Mouse (Mus musculus) embryonic facial prominence, embryonic 12.5 days (tissue): ENCODE measurements at regions not wholly inside any gene's neighbourhood (a gene's known extent, or its start where the extent isn't known, plus 50 kb on each side); places are given as distances from the start of the nearest gene placed in this dataset.

Experiments used
- ATAC-seq: fragments of 200-750 bp; cut with Nextera tagmentation; 2 replicates; pipeline ENCODE4 v1.8.0; 2017; ENCODE audit not compliant: insufficient number of reproducible peaks, insufficient read depth, low FRiP score, low TSS enrichment
- H3K27ac ChIP-seq: fragments of 300-500 bp; sonication (generic); 2 replicates; pipeline ENCODE4 v1.5.1; 2016; ENCODE audit warnings: mild to moderate bottlenecking
- H3K27me3 ChIP-seq: fragments of 300-500 bp; sonication (generic); 2 replicates; pipeline ENCODE4 v1.6.1; 2016; ENCODE audit warnings: mild to moderate bottlenecking, moderate library complexity
- H3K36me3 ChIP-seq: fragments of 300-500 bp; sonication (generic); 2 replicates; pipeline ENCODE4 v1.6.1; 2016; ENCODE audit warnings: mild to moderate bottlenecking
- H3K4me1 ChIP-seq: fragments of 300-500 bp; sonication (generic); 2 replicates; pipeline ENCODE4 v1.6.1; 2016
- H3K4me2 ChIP-seq: fragments of 300-500 bp; sonication (generic); replicated peaks from 2 replicates; pipeline ENCODE4 v1.6.1; 2016; ENCODE audit warnings: mild to moderate bottlenecking, moderate library complexity
- H3K4me3 ChIP-seq: fragments of 300-500 bp; sonication (generic); 2 replicates; pipeline ENCODE4 v1.5.1; 2016; ENCODE audit warnings: mild to moderate bottlenecking
- H3K9ac ChIP-seq: fragments of 300-500 bp; sonication (generic); 2 replicates; pipeline ENCODE4 v1.6.1; 2016; ENCODE audit warnings: mild to moderate bottlenecking, moderate library complexity
- H3K9me3 ChIP-seq: fragments of 300-500 bp; sonication (generic); 2 replicates; pipeline ENCODE4 v1.6.1; 2016; ENCODE audit warnings: mild to moderate bottlenecking, moderate library complexity
- WGBS: fragments of 180-500 bp; shearing (Covaris S2); methylation state at CpG from one replicate; pipeline ENCODE4 v1.1.7; 2016; 5-methylcytosine and 5-hydroxymethylcytosine counted together

- no peak for ATAC-seq
- H3K4me2 ChIP-seq: no peak overlapping the region
- no peaks in the 10 kb centered on the region for H3K27me3 ChIP-seq
- 88% methylated on average over 4 of the region's 4 CpGs for WGBS
- H3K4me3 ChIP-seq: no peak overlapping the region
- no peak overlapping the region for H3K9ac ChIP-seq
- no peaks in the 10 kb centered on the region for H3K4me1 ChIP-seq
- no peaks in the 10 kb centered on the region for H3K36me3 ChIP-seq
- H3K9me3 ChIP-seq: no peaks in the 10 kb centered on the region
- H3K27ac ChIP-seq: no peak overlapping the region
Measured at GRCm38 (mm10) chr4:87501791-87502190, 271.5 kb upstream of the Slc24a2 start.

- 64% methylated on average over 2 of the region's 2 CpGs for WGBS
Measured at GRCm38 (mm10) chr4:87500441-87500840, 270.2 kb upstream of the Slc24a2 start.

GRCm38 (mm10) chr4:87487798-87488197, 257.5 kb upstream of the Slc24a2 start:
- Histone ChIP-seq H3K36me3 (no peaks in the 10 kb centered on the region), H3K4me2 (no peak overlapping the region), H3K27me3 (no peaks in the 10 kb centered on the region), H3K4me3 (no peak overlapping the region), H3K9me3 (no peaks in the 10 kb centered on the region), H3K4me1 (no peaks in the 10 kb centered on the region), H3K9ac (no peak overlapping the region), H3K27ac (no peak overlapping the region)
- no peak for ATAC-seq
- 81% methylated on average over 3 of the region's 3 CpGs for WGBS

More at GRCm38 (mm10) chr4:87500441-87500840, 270.2 kb upstream of the Slc24a2 start:
- no peak overlapping the region for H3K27ac ChIP-seq
- no peak overlapping the region for H3K4me3 ChIP-seq
- H3K36me3 ChIP-seq: no peaks in the 10 kb centered on the region
- H3K27me3 ChIP-seq: no peaks in the 10 kb centered on the region
- H3K4me1 ChIP-seq: no peaks in the 10 kb centered on the region
- H3K9me3 ChIP-seq: no peaks in the 10 kb centered on the region
- no peak overlapping the region for H3K9ac ChIP-seq
- no peak for ATAC-seq
- H3K4me2 ChIP-seq: no peak overlapping the region

GRCm38 (mm10) chr4:87475537-87475936, 245.3 kb upstream of the Slc24a2 start:
- Histone ChIP-seq H3K4me2 (no peak overlapping the region), H3K27ac (no peak overlapping the region), H3K9me3 (no peaks in the 10 kb centered on the region), H3K27me3 (no peaks in the 10 kb centered on the region), H3K9ac (no peak overlapping the region), H3K4me3 (no peak overlapping the region), H3K4me1 (peaks cover 12% of the 10 kb centered on the region; the same call in 1 of the 2 replicates), H3K36me3 (no peaks in the 10 kb centered on the region)
- 73% methylated on average over 1 of the region's 1 CpGs for WGBS
- no peak for ATAC-seq

GRCm38 (mm10) chr4:87473331-87474039, 243.2 kb upstream of the Slc24a2 start:
- H3K36me3 ChIP-seq: no peaks in the 10 kb centered on the region
- peaks cover 12% of the 10 kb centered on the region; the same call in 1 of the 2 replicates for H3K4me1 ChIP-seq
- 86% methylated on average over 16 of the region's 16 CpGs for WGBS
- H3K4me3 ChIP-seq: no peak overlapping the region
- H3K4me2 ChIP-seq: no peak overlapping the region
- no peaks in the 10 kb centered on the region for H3K27me3 ChIP-seq
- no peaks in the 10 kb centered on the region for H3K9me3 ChIP-seq
- ATAC-seq: no peak
- H3K9ac ChIP-seq: no peak overlapping the region
- no peak overlapping the region for H3K27ac ChIP-seq

GRCm38 (mm10) chr4:87472787-87473186, 242.5 kb upstream of the Slc24a2 start:
- Histone ChIP-seq H3K27me3 (no peaks in the 10 kb centered on the region), H3K36me3 (no peaks in the 10 kb centered on the region), H3K9ac (no peak overlapping the region), H3K9me3 (no peaks in the 10 kb centered on the region), H3K27ac (no peak overlapping the region), H3K4me3 (no peak overlapping the region), H3K4me1 (peaks cover 12% of the 10 kb centered on the region; the same call in 1 of the 2 replicates), H3K4me2 (no peak overlapping the region)
- 47% methylated on average over 1 of the region's 1 CpGs for WGBS
- no peak for ATAC-seq

- Histone ChIP-seq H3K27ac (peak overlapping the region; percentile 50; the same call in 1 of the 2 replicates), H3K4me1 (peaks cover 12% of the 10 kb centered on the region; the same call in 1 of the 2 replicates)
- whole genome bisulfite sequencing: 31% methylated on average over 5 of the region's 5 CpGs
Measured at GRCm38 (mm10) chr4:87471385-87471784, 241.1 kb upstream of the Slc24a2 start.

GRCm38 (mm10) chr4:87467600-87467999, 237.3 kb upstream of the Slc24a2 start:
- no peak overlapping the region for H3K27ac ChIP-seq
- ATAC-seq: no peak
- no peaks in the 10 kb centered on the region for H3K27me3 ChIP-seq
- H3K9ac ChIP-seq: no peak overlapping the region
- H3K9me3 ChIP-seq: no peaks in the 10 kb centered on the region
- no peak overlapping the region for H3K4me2 ChIP-seq
- H3K36me3 ChIP-seq: no peaks in the 10 kb centered on the region
- peaks cover 12% of the 10 kb centered on the region; the same call in 1 of the 2 replicates for H3K4me1 ChIP-seq
- no peak overlapping the region for H3K4me3 ChIP-seq

More at GRCm38 (mm10) chr4:87471385-87471784, 241.1 kb upstream of the Slc24a2 start:
- no peak for ATAC-seq
- H3K9ac ChIP-seq: no peak overlapping the region
- H3K27me3 ChIP-seq: no peaks in the 10 kb centered on the region
- H3K4me3 ChIP-seq: no peak overlapping the region
- H3K36me3 ChIP-seq: no peaks in the 10 kb centered on the region
- H3K4me2 ChIP-seq: no peak overlapping the region
- no peaks in the 10 kb centered on the region for H3K9me3 ChIP-seq

- H3K27me3 ChIP-seq: no peaks in the 10 kb centered on the region
- no peak overlapping the region for H3K9ac ChIP-seq
- no peaks in the 10 kb centered on the region for H3K36me3 ChIP-seq
- WGBS: 78% methylated on average over 8 of the region's 8 CpGs
- H3K4me1 ChIP-seq: peaks cover 15% of the 10 kb centered on the region; the same call in 1 of the 2 replicates
- H3K27ac ChIP-seq: no peak overlapping the region
- H3K9me3 ChIP-seq: no peaks in the 10 kb centered on the region
- ATAC-seq: no peak
- H3K4me3 ChIP-seq: no peak overlapping the region
- H3K4me2 ChIP-seq: no peak overlapping the region
Measured at GRCm38 (mm10) chr4:87467018-87467417, 236.7 kb upstream of the Slc24a2 start.

GRCm38 (mm10) chr4:87461181-87461912, 231.1 kb upstream of the Slc24a2 start:
- H3K27ac ChIP-seq: peak overlapping the region; percentile 55; the same call in 1 of the 2 replicates
- no peaks in the 10 kb centered on the region for H3K36me3 ChIP-seq
- no peak overlapping the region for H3K9ac ChIP-seq
- ATAC-seq: peak; percentile 74
- no peak overlapping the region for H3K4me2 ChIP-seq
- WGBS: 38% methylated on average over 7 of the region's 7 CpGs
- 0 out of 2 replicates have a peak, but pooled peaks cover 8% of the 10 kb centered on the region for H3K4me1 ChIP-seq
- H3K4me3 ChIP-seq: no peak overlapping the region
- no peaks in the 10 kb centered on the region for H3K27me3 ChIP-seq
- H3K9me3 ChIP-seq: no peaks in the 10 kb centered on the region

- H3K4me1 ChIP-seq: 0 out of 2 replicates have a peak, but pooled peaks cover 2% of the 10 kb centered on the region
- H3K9me3 ChIP-seq: no peaks in the 10 kb centered on the region
- H3K27me3 ChIP-seq: no peaks in the 10 kb centered on the region
- 80% methylated on average over 5 of the region's 5 CpGs for WGBS
- no peak overlapping the region for H3K27ac ChIP-seq
- H3K4me3 ChIP-seq: no peak overlapping the region
- H3K36me3 ChIP-seq: no peaks in the 10 kb centered on the region
- no peak overlapping the region for H3K4me2 ChIP-seq
- H3K9ac ChIP-seq: no peak overlapping the region
- ATAC-seq: no peak
Measured at GRCm38 (mm10) chr4:87455863-87456578, 225.7 kb upstream of the Slc24a2 start.
